Mouse (Mus musculus) E14TG2a.4 (cell line): Measurements from ENCODE around the gene Tsga8.

ENCODE experiments used
- H3K27me3 ChIP-seq: 2 replicates; pipeline ENCODE4 v1.6.1; 2014; ENCODE audit warnings: low read length, control low read depth; ENCODE audit not compliant: insufficient read depth
- H3K36me3 ChIP-seq: 2 replicates; pipeline ENCODE4 v1.6.1; 2014; ENCODE audit warnings: low read length, control low read depth; ENCODE audit not compliant: insufficient read depth
- H3K4me1 ChIP-seq: replicated peaks from 2 replicates; pipeline ENCODE4 v1.6.1; 2014; ENCODE audit warnings: low read depth, low read length, control low read depth
- H3K4me3 ChIP-seq: replicated peaks from 2 replicates; pipeline ENCODE4 v1.5.1; 2014; ENCODE audit warnings: mild to moderate bottlenecking, low read length
- H3K9me3 ChIP-seq: 2 replicates; pipeline ENCODE4 v1.6.1; 2014; ENCODE audit warnings: low read length, control low read depth
- CTCF ChIP-seq: conservative IDR thresholded peaks from 2 replicates; pipeline ENCODE4 v1.5.1; 2014; ENCODE audit warnings: low read length
- NANOG ChIP-seq: IDR thresholded peaks from 2 replicates; pipeline ENCODE4 v1.6.1; 2014; ENCODE audit warnings: borderline replicate concordance, low read length, mixed read lengths
- POU5F1 ChIP-seq: IDR thresholded peaks from 2 replicates; pipeline ENCODE4 v1.6.1; 2014; ENCODE audit warnings: low read length, borderline replicate concordance

Gene Tsga8

DNA sequence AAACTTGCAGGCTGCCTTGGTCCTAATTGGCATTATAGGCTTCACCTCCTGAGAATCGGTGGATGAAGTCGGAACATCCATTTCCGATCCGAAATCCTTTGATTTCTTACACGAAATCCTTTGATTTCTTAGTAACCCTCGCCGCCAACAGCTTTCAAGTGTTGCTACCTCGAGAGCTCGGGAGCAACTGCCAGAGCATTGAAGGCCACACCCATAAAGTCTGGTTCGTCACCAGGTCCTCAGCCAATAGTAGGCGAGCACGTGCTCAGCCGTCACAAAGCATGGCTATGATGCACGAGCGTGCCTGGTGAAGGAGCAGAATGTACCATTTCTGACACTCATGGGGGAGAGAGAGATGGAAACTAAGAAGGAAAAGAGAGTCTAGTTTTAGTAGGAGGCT is at the start of gene Tsga8:
Gene Tsga8 (minus strand): TSS at position 327 of the 400 bp plus-strand sequence.
- Histone ChIP-seq H3K27me3 (peaks cover 3% of the 10 kb centered on the region; the same call in 1 of the 2 replicates), H3K4me1 (no peaks in the 10 kb centered on the region), H3K4me3 (no peak within 1 kb of the TSS), H3K36me3 (no peaks in the 10 kb centered on the region), H3K9me3 (no peaks in the 10 kb centered on the region)
- TF ChIP-seq NANOG (no peak), POU5F1 (no peak), CTCF (no peak)
